Mouse (Mus musculus): Measurements from ENCODE around the gene Gtf2f2. TPM values are rescaled to one million over a fixed set of nuclear protein-coding genes. Genes with fewer than 3 reads are reported as not detected.
A peak's percentile ranks its signal among the peaks of the same experiment; 100 is the strongest.

The Gtf2f2 gene
- polyA plus RNA-seq, 1 experiment from 2014 or later: 37.9 TPM

- H3K4me1 ChIP-seq: no peaks in the 10 kb centered on the region
- WGBS: 65% methylated on average over 7 of the region's 7 CpGs
Observed at GRCm38 (mm10) chr14:76020927-76021719, 10.5 kb upstream of the Gtf2f2 start.

DNA sequence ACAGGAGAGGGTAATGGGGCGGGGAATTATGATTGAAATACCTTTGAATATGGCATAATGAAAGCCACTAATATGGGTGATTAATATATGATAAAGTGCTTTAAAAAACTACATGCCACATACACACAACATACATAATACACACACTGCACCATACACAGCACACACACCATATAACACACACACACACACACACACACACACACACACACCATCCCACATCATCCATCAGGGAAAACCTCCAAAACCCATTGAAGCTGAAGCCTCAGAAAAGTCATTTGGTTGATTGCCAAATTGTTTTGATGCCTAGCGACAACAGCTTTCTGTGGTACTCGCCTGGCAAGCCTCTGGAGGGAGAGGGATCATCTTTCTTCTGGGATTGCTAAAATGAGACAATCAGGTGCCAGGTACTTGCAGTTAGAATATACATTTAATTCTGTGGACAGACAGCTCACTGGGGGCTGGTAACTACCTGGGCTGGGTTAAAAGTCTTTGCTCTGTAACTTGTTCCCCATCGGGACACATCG lies 9.7 kb upstream of the Gtf2f2 start:
- Histone ChIP-seq H3K4me3 (replicated peaks) (no peak overlapping the region), H3K36me3 (no peaks in the 10 kb centered on the region), H3K4me1 (no peaks in the 10 kb centered on the region), H3K9me3 (replicated peaks) (no peaks in the 10 kb centered on the region), H3K27me3 (no peaks in the 10 kb centered on the region), H3K9ac (no peak overlapping the region), H3K4me2 (no peak overlapping the region), H3K27ac (no peak overlapping the region)
- WGBS: 86% methylated on average over 5 of the region's 5 CpGs
- no peak for ATAC-seq (replicated peaks; ENCODE audit: low FRiP score)

More at GRCm38 (mm10) chr14:76020927-76021719, 10.5 kb upstream of the Gtf2f2 start:
- Histone ChIP-seq H3K4me2 (no peak overlapping the region), H3K4me3 (replicated peaks) (no peak overlapping the region), H3K9ac (no peak overlapping the region), H3K27ac (no peak overlapping the region), H3K36me3 (no peaks in the 10 kb centered on the region), H3K27me3 (no peaks in the 10 kb centered on the region), H3K9me3 (replicated peaks) (no peaks in the 10 kb centered on the region)
- no peak for ATAC-seq (replicated peaks; ENCODE audit: low FRiP score)

DNA sequence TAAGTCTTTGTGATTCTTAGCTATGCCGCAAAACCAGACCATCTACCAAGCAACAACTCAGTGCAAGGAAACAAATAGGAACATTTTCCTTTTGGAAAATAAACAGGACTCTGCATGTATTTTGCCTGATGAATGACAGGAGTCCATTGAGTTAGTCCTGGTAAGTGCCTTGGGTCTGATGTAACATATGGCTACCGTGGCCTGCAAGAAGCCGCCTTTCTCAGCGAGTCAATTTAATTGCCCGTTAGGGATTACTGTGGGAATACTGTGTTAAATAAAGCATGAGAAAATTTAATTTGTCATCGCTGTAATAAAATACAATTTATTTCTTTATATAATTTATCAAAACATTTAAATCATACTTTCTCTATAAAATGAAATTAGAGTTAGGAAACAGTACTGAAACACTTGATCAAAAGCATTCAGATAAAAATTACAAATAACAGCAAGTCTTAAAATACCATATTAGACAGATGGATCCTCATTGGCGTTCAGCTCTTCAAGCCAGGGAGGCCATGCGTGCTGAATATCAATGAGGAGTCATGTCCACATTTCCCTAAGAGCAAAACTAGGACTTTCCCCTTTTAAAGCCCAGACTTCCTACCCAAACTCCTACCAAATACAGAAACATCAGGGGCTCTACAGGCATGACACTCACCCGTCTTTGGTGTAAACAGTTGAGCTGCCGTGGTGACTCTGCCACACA lies 7.3 kb upstream of the Gtf2f2 start:
- Histone ChIP-seq H3K4me2 (no peak overlapping the region), H3K4me1 (no peaks in the 10 kb centered on the region), H3K36me3 (no peaks in the 10 kb centered on the region), H3K9me3 (replicated peaks) (no peaks in the 10 kb centered on the region), H3K27ac (no peak overlapping the region), H3K9ac (no peak overlapping the region), H3K4me3 (replicated peaks) (no peak overlapping the region), H3K27me3 (no peaks in the 10 kb centered on the region)
- 88% methylated on average over 10 of the region's 10 CpGs for WGBS
- no peak for ATAC-seq (replicated peaks; ENCODE audit: low FRiP score)

DNA sequence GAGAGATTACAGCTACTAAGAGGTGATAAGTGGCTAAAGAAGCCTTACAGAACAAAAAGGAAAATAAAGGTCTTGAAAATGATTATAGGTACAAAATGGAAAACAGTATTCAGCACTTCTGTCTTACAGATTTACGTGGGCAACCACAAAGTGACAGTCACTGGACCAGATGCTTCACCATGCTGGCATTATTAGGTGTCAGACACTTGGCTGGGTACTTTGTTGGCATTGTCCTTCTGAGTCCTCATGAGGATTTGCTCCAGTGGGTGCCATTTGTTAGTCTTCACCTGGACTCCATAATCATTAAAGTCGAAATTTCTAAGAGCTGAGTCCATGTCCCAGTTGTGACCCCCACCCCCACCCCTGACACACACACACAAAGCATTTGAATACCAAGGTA lies 3.7 kb upstream of the Gtf2f2 start:
- Histone ChIP-seq H3K4me3 (replicated peaks) (no peak overlapping the region), H3K36me3 (no peaks in the 10 kb centered on the region), H3K4me1 (peaks cover 7% of the 10 kb centered on the region), H3K9ac (no peak overlapping the region), H3K4me2 (no peak overlapping the region), H3K27me3 (no peaks in the 10 kb centered on the region), H3K27ac (no peak overlapping the region), H3K9me3 (replicated peaks) (no peaks in the 10 kb centered on the region)
- WGBS: 61% methylated on average over 2 of the region's 2 CpGs
- no peak for ATAC-seq (replicated peaks; ENCODE audit: low FRiP score)

DNA sequence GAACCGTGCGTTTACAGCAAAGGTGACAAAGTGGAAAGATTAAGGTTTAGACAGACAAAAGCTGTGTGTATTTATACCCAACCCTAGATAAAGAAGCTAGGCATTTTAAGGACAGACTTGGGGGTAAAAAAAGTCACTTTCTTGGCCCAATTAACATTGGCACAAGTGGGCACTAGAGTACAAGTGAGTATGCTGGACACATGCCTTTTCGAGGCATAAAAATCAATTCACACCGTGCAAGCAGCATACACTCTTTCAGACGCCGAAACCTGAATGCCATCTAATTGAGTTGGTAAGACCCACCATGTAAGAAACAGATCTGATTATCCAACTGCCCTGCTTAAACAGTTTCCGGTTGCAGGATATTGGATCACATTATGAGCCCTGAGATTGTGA lies 395 bp upstream of the Gtf2f2 start:
- WGBS: 29% methylated on average over 7 of the region's 7 CpGs
- ATAC-seq (replicated peaks; ENCODE audit: low FRiP score): no peak; the same call in 1 of the 2 replicates

DNA sequence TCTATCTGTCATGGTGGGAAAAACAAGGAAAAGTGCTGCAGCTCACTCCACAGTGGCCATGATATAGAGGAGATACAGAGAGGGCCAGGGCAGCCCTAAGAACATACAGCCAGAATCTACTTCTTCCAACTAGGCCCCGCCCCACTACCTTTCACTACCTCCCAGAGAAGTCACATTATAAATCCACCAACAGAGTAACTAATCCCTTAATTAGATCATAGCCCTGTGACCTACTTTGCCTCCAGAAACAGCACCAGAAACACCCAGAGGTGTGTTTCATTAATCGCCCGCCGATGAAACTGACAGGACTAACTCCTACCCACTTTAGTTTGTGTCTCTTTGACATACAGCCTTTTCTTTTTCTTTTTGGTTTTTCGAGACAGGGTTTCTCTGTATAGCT lies 1.5 kb downstream of the Gtf2f2 start:
- Histone ChIP-seq H3K4me2 (peak overlapping the region; percentile 72), H3K36me3 (peaks cover 9% of the 10 kb centered on the region; the same call in 1 of the 2 replicates), H3K9me3 (replicated peaks) (no peaks in the 10 kb centered on the region), H3K9ac (no peak overlapping the region), H3K27ac (no peak overlapping the region), H3K27me3 (no peaks in the 10 kb centered on the region), H3K4me1 (peaks cover 15% of the 10 kb centered on the region), H3K4me3 (replicated peaks) (peak overlapping the region; percentile 69)
- 72% methylated on average over 5 of the region's 5 CpGs for WGBS
- no peak for ATAC-seq (replicated peaks; ENCODE audit: low FRiP score)

More for the DNA sequence above, 395 bp upstream of the Gtf2f2 start:
- Histone ChIP-seq H3K9me3 (replicated peaks) (no peaks in the 10 kb centered on the region), H3K4me2 (peak overlapping the region; percentile 72), H3K9ac (peak overlapping the region; percentile 65; the same call in 1 of the 2 replicates), H3K36me3 (peaks cover 9% of the 10 kb centered on the region; the same call in 1 of the 2 replicates), H3K27ac (no peak overlapping the region), H3K27me3 (no peaks in the 10 kb centered on the region), H3K4me3 (replicated peaks) (peak overlapping the region; percentile 69), H3K4me1 (peaks cover 15% of the 10 kb centered on the region)

DNA sequence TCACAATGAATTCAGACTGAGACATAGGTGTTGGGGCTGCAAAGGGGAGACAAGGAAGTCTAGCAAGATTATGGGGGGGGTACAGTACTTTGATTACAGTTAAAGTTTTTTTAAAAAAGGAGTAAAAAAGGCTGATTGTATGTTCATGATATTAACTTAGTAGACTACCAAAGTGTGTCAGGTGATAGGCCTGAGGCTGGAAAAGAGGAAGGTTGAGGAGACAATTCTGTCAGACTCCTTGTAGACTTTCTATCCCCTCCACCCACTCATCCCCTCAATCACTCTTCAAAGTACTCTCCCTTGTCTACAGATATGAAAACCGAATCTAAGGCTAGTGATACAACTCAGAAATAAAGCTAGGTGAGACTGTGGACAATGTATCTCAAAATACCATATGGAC lies 2.5 kb downstream of the Gtf2f2 start:
- ATAC-seq (replicated peaks; ENCODE audit: low FRiP score): no peak
- H3K9ac ChIP-seq: no peak overlapping the region
- no peak overlapping the region for H3K4me2 ChIP-seq
- H3K4me1 ChIP-seq: peaks cover 15% of the 10 kb centered on the region
- H3K9me3 ChIP-seq (replicated peaks): no peaks in the 10 kb centered on the region
- 93% methylated on average over 1 of the region's 1 CpGs for WGBS
- H3K27me3 ChIP-seq: no peaks in the 10 kb centered on the region
- H3K4me3 ChIP-seq (replicated peaks): no peak overlapping the region
- no peak overlapping the region for H3K27ac ChIP-seq
- peaks cover 9% of the 10 kb centered on the region; the same call in 1 of the 2 replicates for H3K36me3 ChIP-seq

DNA sequence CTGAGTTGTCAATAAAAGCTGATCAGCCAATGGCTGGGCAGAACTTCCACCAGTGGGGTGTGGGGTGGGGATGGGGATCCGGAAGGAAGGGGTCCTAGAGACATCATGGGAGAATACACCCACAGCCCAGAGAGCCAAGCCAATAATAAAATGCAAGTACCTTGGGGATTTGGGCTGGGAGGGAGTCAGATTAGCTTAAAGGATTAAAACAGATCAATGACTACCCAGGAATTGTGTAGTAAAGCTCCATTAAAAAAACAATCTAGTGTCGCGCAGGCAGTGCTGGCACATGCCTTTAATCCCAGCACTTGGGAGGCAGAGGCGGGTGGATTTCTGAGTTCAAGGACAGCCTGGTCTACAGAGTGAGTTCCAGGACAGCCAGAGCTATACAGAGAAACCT lies 5.7 kb downstream of the Gtf2f2 start:
- no peaks in the 10 kb centered on the region for H3K27me3 ChIP-seq
- H3K4me3 ChIP-seq (replicated peaks): no peak overlapping the region
- no peak for ATAC-seq (replicated peaks; ENCODE audit: low FRiP score)
- no peaks in the 10 kb centered on the region for H3K9me3 ChIP-seq (replicated peaks)
- peaks cover 13% of the 10 kb centered on the region for H3K4me1 ChIP-seq
- no peak overlapping the region for H3K27ac ChIP-seq
- no peak overlapping the region for H3K9ac ChIP-seq
- H3K4me2 ChIP-seq: no peak overlapping the region
- H3K36me3 ChIP-seq: peaks cover 9% of the 10 kb centered on the region; the same call in 1 of the 2 replicates
- 91% methylated on average over 4 of the region's 4 CpGs for WGBS

DNA sequence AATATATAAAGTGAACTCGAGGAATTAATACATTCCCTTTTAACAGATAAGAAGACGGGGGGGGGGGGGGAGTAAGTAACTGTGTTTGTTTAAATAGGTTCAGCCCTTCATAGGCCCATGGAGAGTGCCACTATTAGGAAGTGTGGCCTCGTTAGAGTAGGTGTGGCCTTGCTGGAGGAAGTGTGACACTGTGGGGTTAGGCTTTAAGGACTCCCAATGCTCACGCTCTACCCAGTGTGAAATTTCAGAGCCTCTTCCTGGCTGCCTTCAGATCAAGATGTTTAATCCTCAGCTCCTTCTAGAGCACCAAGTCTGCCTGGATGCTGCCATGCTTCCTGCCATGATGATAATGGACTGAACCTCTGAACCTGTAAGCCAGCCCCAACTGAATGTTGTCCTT lies 8.9 kb downstream of the Gtf2f2 start:
- no peaks in the 10 kb centered on the region for H3K9me3 ChIP-seq (replicated peaks)
- H3K4me1 ChIP-seq: no peaks in the 10 kb centered on the region
- no peak overlapping the region for H3K4me3 ChIP-seq (replicated peaks)
- 75% methylated on average over 4 of the region's 4 CpGs for WGBS
- H3K27ac ChIP-seq: no peak overlapping the region
- no peak overlapping the region for H3K9ac ChIP-seq
- no peaks in the 10 kb centered on the region for H3K27me3 ChIP-seq
- ATAC-seq (replicated peaks; ENCODE audit: low FRiP score): no peak
- peaks cover 7% of the 10 kb centered on the region; the same call in 1 of the 2 replicates for H3K36me3 ChIP-seq
- H3K4me2 ChIP-seq: no peak overlapping the region

DNA sequence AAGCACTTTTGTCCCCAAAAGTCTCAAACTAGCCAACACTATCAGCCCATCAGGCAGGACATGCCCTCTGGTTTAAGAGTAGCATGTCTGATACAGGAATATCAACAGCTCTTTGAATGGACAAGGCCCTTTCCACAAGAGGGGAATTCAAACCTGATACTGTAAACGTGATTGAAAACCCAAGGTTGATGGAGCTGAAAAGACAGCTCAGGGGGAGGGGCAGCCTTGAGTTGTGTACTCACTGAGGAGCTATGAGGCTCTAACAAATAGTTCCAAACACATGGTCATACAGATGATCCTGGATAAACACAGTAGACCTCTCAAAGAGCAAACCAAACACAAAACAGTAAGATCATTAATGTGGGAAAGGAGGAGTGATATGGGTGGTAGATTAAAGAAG lies 12.6 kb downstream of the Gtf2f2 start:
- H3K27me3 ChIP-seq: no peaks in the 10 kb centered on the region
- H3K4me2 ChIP-seq: no peak overlapping the region
- no peak overlapping the region for H3K27ac ChIP-seq
- no peaks in the 10 kb centered on the region for H3K9me3 ChIP-seq (replicated peaks)
- no peak overlapping the region for H3K4me3 ChIP-seq (replicated peaks)
- H3K9ac ChIP-seq: no peak overlapping the region
- WGBS: 37% methylated on average over 1 of the region's 1 CpGs
- H3K4me1 ChIP-seq: no peaks in the 10 kb centered on the region
- peaks cover 7% of the 10 kb centered on the region; the same call in 1 of the 2 replicates for H3K36me3 ChIP-seq
- ATAC-seq (replicated peaks; ENCODE audit: low FRiP score): no peak

DNA sequence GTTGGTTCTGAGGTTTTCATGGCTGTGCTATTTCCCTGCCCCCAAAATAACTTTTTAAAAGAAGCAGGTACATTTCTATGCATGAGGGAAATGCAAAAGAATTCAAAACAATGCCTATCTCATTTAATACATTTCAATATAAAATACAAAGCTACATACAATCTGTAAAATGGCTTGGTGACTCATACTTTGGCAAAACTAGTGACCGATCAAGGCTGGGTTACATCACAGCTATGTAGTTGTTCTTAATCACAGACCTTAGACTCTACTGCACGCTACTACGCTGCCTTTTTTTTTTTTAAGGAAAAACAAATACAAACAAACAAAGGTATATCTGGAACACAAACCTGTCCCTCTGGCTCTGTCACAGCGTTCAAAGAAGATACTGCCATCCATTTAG lies 18.3 kb downstream of the Gtf2f2 start:
- Histone ChIP-seq H3K27me3 (no peaks in the 10 kb centered on the region), H3K9ac (no peak overlapping the region), H3K9me3 (replicated peaks) (no peaks in the 10 kb centered on the region), H3K4me1 (no peaks in the 10 kb centered on the region), H3K4me3 (replicated peaks) (no peak overlapping the region), H3K27ac (no peak overlapping the region), H3K4me2 (no peak overlapping the region), H3K36me3 (peaks cover 7% of the 10 kb centered on the region; the same call in 1 of the 2 replicates)
- WGBS: 92% methylated on average over 4 of the region's 4 CpGs
- ATAC-seq (replicated peaks; ENCODE audit: low FRiP score): no peak

DNA sequence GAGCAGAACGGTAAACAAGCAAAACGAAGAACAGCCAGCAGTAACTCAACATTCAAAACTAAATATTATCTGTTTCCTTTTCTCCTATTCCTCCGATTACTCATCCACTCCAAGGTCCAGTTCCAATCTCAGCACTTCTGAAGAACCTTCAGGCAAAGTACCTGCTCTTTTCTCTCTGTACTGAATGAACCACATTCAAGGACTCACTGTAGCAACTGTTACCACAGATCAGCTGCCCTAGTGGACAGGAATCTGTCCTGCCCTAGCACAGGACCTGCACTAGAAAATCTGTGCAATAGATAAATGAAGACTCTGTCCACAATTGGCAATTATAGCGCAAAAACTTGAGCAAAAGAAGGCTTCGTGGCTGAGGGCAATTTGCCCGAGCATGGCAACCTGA lies 19.7 kb downstream of the Gtf2f2 start:
- Histone ChIP-seq H3K4me1 (no peaks in the 10 kb centered on the region), H3K9ac (no peak overlapping the region), H3K9me3 (replicated peaks) (no peaks in the 10 kb centered on the region), H3K4me2 (no peak overlapping the region), H3K27me3 (no peaks in the 10 kb centered on the region), H3K36me3 (peaks cover 7% of the 10 kb centered on the region; the same call in 1 of the 2 replicates), H3K4me3 (replicated peaks) (no peak overlapping the region), H3K27ac (no peak overlapping the region)
- WGBS: 89% methylated on average over 6 of the region's 6 CpGs
- ATAC-seq (replicated peaks; ENCODE audit: low FRiP score): no peak
